Mouse (Mus musculus): ENCODE measurements around the gene 3110040M04Rik.
A peak's percentile ranks its signal among the peaks of the same experiment; 100 is the strongest.
"Not testable (repeated sequence)": the region's sequence is repeated elsewhere in the genome, so short reads cannot be mapped to it uniquely, and the experiment has no call there.

Gene 3110040M04Rik

GRCm38 (mm10) chr1:151192739-151193138 lies 11.2 kb upstream of the 3110040M04Rik start:
- DNase-seq (ENCODE audit: low spot score): not testable (repeated sequence)

- not testable (repeated sequence) for DNase-seq (ENCODE audit: low spot score)
These were observed 7.9 kb upstream of the 3110040M04Rik start for GRCm38 (mm10) chr1:151195986-151196385.

- DNase-seq (ENCODE audit: low spot score): not testable (repeated sequence)
These were observed 7.2 kb upstream of the 3110040M04Rik start for GRCm38 (mm10) chr1:151196690-151197089.

DNA sequence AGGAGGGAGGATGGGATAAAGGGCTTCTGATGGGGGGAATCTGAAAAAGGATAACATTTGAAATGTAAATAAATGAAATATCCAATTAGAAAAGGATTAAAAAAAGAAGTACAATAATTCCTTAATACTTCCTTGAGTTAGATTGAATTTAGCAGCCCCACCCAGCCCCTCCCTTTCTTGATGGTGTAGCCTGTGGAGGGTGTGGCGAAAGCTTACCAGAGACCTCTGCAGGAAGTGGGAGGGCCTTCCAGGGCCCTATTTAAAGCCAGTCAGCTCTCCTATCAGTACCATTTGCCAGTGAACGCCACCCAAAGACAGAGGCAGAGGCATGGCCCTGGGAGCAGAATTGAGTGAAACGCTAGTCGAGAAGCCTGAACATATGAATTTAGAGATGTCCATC lies 5.8 kb upstream of the 3110040M04Rik start, which contains the start of gene Gm47995:
Gene Gm47995, plus strand, starts transcription at position 329 of the 400 bp plus-strand sequence.
- DNase-seq (ENCODE audit: low spot score): not testable (repeated sequence)

DNA sequence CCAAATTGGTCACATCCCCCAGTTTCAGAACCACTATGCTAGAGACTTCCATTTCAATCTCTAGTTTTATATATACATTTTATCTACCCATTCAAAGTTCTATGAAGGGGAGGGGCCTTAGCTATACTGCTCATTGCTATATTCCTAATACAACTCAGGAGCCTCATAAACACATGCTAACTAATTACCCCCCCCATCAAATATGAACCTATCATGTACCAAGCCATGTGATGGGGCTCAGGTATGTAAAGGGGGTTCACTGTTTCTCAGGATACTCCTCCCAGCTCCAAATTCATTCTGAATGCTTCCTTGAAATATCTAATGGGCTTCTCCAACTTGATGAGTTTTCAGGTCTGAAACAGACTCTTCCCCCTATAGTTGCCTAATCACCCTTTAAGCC lies 3.3 kb upstream of the 3110040M04Rik start:
- not testable (repeated sequence) for DNase-seq (ENCODE audit: low spot score)

DNA sequence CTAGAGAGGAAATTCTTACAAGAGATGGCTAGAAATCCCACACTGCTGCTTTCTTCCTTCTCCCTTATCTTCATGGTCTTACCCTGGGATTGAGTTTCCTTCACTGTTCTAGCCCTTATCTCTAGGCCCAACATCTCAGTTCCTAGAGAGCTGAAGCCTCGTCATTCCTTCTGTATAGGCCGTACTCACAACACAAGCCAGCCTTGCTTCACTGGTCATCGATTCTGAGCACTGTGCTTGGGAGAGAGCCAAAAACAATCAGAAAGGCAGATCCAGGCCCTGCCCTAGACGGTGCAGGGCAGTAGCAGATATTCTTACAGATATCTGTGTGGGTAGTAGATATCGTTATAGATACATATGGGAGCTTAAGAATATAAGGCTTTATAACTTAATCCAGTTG lies 1.1 kb upstream of the 3110040M04Rik start:
- not testable (repeated sequence) for DNase-seq (ENCODE audit: low spot score)

DNA sequence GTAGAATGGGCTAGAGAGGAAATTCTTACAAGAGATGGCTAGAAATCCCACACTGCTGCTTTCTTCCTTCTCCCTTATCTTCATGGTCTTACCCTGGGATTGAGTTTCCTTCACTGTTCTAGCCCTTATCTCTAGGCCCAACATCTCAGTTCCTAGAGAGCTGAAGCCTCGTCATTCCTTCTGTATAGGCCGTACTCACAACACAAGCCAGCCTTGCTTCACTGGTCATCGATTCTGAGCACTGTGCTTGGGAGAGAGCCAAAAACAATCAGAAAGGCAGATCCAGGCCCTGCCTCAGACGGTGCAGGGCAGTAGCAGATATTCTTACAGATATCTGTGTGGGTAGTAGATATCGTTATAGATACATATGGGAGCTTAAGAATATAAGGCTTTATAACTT lies 4.6 kb downstream of the 3110040M04Rik start:
- not testable (repeated sequence) for DNase-seq (ENCODE audit: low spot score)

GRCm38 (mm10) chr1:151208944-151209343 lies 5.0 kb downstream of the 3110040M04Rik start:
- not testable (repeated sequence) for DNase-seq (ENCODE audit: low spot score)

GRCm38 (mm10) chr1:151209824-151210355 lies 6.0 kb downstream of the 3110040M04Rik start, which contains the start of gene Gm47996:
TSS of gene Gm47996 (plus strand) at chr1:151210131.
- DNase-seq (ENCODE audit: low spot score): not testable (repeated sequence)

DNA sequence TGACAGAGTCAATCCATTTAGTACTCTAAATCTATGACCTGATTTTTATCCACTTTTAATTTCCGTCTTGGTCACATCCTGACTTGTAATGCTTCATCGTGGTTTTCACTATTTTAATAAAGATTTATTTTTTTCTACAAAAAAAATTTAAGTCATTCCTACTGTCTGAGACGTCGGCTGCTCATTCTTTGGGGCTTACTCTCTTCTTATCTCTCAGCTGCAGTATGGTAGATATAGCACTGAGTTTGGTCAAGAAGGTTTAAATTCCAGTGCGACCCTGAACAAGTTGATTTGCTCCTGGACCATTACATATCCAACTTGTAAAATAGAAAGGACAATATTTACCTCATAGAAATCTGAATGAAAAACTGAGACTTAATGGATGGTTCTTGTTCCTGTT lies 7.7 kb downstream of the 3110040M04Rik start:
- DNase-seq (ENCODE audit: low spot score): not testable (repeated sequence)

GRCm38 (mm10) chr1:151214862-151215261 lies 10.9 kb downstream of the 3110040M04Rik start:
- no peak for DNase-seq (ENCODE audit: low spot score)

DNA sequence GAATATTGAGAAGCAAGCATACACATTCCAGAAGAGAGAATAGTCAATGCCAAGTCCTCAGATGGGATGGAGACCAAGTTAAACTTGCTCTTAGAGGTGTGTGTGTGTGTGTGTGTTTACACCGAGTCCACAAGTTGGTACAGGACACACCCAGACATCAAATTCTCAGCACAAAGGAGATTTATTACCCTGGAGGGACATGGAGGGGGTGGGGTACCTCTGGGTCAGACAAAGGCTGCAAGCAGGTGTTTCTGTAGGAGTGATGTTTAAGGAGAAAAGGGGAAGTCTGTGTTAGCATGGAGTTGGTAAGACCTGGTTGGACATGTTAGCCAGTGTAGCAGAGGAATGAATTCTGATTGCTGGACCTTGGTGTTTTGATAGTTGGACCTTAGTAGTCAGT lies 12.1 kb downstream of the 3110040M04Rik start:
- no peak for DNase-seq (ENCODE audit: low spot score)

DNA sequence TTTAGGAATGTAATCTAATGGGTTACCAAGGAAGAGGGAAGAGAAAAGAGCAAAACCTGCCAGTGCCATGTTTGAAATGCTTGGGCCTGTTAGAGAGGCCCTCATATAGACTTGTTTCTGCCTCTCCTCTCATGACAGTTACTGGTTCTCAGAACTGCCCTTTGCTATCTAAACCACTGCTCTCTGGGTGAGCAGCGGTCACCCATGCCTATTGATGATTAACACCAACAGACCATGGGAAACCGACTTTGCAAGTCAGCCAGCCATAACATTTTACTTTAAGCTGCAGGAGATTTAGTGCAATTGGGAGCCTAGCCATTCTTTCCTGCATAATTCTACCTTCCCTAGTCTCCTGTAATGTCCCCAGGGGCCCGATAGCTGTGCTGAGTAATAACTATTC lies 12.5 kb downstream of the 3110040M04Rik start:
- DNase-seq (ENCODE audit: low spot score): no peak

GRCm38 (mm10) chr1:151219045-151219444 lies 15.1 kb downstream of the 3110040M04Rik start:
- DNase-seq (ENCODE audit: low spot score): no peak

DNA sequence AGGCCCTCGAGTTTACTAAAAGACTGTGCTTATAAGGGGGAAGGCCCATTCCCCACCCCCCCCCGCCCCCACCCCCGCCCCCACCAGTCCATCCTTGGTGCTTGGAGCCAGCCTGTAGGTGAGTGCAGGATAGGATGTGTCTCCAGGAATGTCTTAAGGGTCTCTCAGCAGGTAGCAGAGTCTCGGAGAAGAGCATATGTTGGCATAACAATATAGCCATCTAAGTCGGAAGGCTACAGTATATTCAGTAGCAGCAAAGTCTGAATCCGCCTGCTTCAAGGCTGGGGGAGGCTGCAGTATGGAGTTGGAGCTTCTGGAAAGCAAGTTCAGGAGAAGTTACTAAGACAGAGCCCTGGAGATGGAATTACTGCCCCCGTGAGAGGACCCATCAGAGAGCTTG lies 16.2 kb downstream of the 3110040M04Rik start:
- no peak for DNase-seq (ENCODE audit: low spot score)

- DNase-seq (ENCODE audit: low spot score): no peak
These were observed 18.8 kb downstream of the 3110040M04Rik start for GRCm38 (mm10) chr1:151222561-151223267.

- DNase-seq (ENCODE audit: low spot score): no peak
These were observed 19.5 kb downstream of the 3110040M04Rik start for GRCm38 (mm10) chr1:151223377-151223776.

GRCm38 (mm10) chr1:151224536-151224935 lies 20.6 kb downstream of the 3110040M04Rik start:
- no peak for DNase-seq (ENCODE audit: low spot score)

DNA sequence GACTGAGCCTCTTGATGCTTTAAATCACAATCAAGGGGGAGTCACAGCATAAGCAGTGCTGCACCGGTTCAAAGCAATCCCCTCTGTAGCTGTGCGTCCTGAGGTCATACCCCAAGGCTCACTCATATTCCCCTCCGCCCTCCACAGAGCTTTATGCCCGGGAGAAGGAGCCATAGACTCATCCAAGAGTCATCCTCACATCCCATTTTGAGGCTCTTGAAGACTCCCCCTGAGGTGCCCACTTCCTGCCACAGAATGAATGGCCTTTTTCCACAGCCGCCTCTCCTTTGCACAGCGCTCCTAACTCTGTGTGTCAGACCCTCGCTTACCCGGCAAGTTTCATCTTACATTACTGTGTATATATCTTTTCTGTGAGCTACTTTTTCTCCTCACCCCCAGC lies 23.6 kb downstream of the 3110040M04Rik start:
- DNase-seq (ENCODE audit: low spot score): no peak

DNA sequence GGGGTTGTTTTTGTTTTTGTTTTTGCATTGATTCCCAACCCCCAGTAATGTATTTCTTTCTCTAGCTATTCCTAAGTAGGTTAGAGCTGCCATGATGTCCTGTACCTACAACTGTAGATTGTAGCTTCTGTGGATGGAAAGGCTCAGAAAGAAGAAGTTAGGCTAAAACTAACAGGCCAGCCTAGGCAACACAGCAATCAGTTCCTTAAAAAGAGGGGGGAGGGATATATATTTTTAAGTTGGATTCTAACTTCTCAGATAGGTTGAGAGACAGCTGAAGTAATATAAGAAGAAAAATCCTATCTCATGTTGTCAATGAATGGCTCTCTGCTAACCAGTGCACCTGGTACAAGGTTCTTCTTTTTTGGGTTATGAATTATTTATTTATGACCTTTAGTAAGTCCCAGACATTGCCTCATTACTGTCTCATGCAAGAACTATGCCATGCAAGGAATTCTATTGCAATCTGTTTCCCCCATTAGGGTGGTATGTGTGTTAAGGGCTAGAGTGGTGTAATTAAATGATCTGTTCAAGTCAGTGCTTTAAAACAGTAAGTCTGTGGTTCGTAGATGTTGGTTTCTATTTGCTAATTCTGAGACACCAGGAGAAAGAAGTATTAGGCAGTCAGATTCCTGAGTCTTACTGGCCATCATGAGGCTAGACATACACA lies 24.5 kb downstream of the 3110040M04Rik start:
- DNase-seq (ENCODE audit: low spot score): no peak

- DNase-seq (ENCODE audit: low spot score): no peak
These were observed 28.4 kb downstream of the 3110040M04Rik start for GRCm38 (mm10) chr1:151232346-151232745.

DNA sequence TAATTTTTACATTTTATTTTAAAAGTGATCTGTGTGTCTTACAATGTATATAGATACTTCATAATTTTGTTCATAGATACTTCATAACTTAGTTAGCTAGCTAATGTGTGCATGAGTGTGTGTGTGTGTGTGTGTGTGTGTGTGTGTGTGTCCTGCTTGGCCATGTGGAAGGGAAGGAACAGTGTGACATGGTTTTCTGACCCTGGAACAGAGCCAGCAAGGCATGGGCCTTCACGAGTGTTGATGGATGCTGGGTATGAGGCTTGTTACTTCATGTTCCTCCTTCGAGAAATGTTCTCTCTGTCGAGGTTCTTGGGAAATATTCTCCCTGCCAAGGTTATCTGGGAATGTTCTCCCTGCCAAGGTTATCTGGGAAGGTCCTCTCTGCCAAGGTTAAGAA lies 29.8 kb downstream of the 3110040M04Rik start:
- DNase-seq (ENCODE audit: low spot score): no peak

DNA sequence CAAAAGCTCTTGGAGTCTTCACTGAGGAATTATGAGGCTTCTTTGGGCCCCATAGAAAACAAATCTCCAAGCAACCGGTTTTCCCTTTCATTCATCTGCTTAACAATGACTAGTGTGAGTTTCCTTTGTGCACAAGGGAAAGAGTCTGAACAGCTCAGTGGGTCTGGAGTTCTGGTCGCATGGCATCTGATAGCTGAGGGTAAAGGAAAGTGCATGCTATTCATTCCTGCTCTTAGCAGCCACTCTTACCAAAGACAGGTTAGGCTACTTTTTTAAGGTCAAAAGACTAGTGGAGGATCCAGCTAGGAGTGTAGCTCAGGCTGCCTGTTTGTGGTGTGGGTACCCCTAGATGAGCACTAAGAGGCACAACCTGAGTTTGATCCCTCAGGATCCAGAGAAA lies 31.7 kb downstream of the 3110040M04Rik start:
- DNase-seq (ENCODE audit: low spot score): peak; percentile 27

All from embryo, embryonic 10 days (tissue).